Mouse (Mus musculus) adrenal gland, postnatal 25 days (tissue): ENCODE data around the gene Prorsd1. TPM values are rescaled to one million over a fixed set of nuclear protein-coding genes. Genes with fewer than 3 reads are reported as not detected.
A peak's percentile ranks its signal among the peaks of the same experiment; 100 is the strongest.
"Not testable (repeated sequence)": the region's sequence is repeated elsewhere in the genome, so short reads cannot be mapped to it uniquely, and the experiment has no call there.

Source experiments
- DNase-seq: peaks from one replicate; pipeline ENCODE4 v3.0.0; 2021; ENCODE audit warnings: mixed read lengths
- long read RNA-seq: library from polyadenylated mRNA; stranded (forward); transcript quantifications from one replicate; pipeline ENCODE4 v2.0.0, GENCODE M21; 2021
- total RNA-seq: library from RNA; stranded (reverse); gene quantifications from 2 replicates; pipeline ENCODE4 v1.2.3, GENCODE M21; 2021

Prorsd1 gene
- total RNA-seq: 22.4 and 24.4 TPM in 2 replicates
- long read RNA-seq, transcript Prorsd1-201 (2 exons, 918 nt): major isoform, 15 of 23 reads
- long read RNA-seq, transcript Prorsd1-202 (3 exons, 2,126 nt): minor isoform, 8 of 23 reads
- long read RNA-seq, partial matches to known transcripts: 0 of 23 reads
- long read RNA-seq, other reads (novel, unspliced or antisense): 0 of 23 reads

- DNase-seq: peak; percentile 92
These were observed at the start of gene Prorsd1 for GRCm38 (mm10) chr11:29514682-29515412. Prorsd1 (minus strand) TSS chr11:29515033.

- no peak for DNase-seq
These were observed 48.6 kb upstream of the Prorsd1 start for GRCm38 (mm10) chr11:29563406-29563805.

GRCm38 (mm10) chr11:29560990-29561389 is 46.2 kb upstream of the Prorsd1 start:
- DNase-seq: no peak

- no peak for DNase-seq
These were observed 45.6 kb upstream of the Prorsd1 start for GRCm38 (mm10) chr11:29560452-29560851.

GRCm38 (mm10) chr11:29549425-29549778 is 34.6 kb upstream of the Prorsd1 start:
- DNase-seq: no peak

- DNase-seq: no peak
These were observed 33.9 kb upstream of the Prorsd1 start for GRCm38 (mm10) chr11:29548504-29549424.

- peak; percentile 95 for DNase-seq
These were observed 33.1 kb upstream of the Prorsd1 start, which contains the start of the genes Clhc1 and Rps27a for GRCm38 (mm10) chr11:29547752-29548503. Clhc1 (plus strand) TSS chr11:29547950. Rps27a (minus strand) TSS chr11:29548109.

- no peak for DNase-seq
These were observed 32.5 kb upstream of the Prorsd1 start for GRCm38 (mm10) chr11:29547249-29547751.

- DNase-seq: no peak
These were observed 31.9 kb upstream of the Prorsd1 start for GRCm38 (mm10) chr11:29546762-29547161.

GRCm38 (mm10) chr11:29546297-29546696 is 31.5 kb upstream of the Prorsd1 start:
- DNase-seq: not testable (repeated sequence)

GRCm38 (mm10) chr11:29545150-29545752 is 30.4 kb upstream of the Prorsd1 start:
- not testable (repeated sequence) for DNase-seq

- no peak for DNase-seq
These were observed 29.6 kb upstream of the Prorsd1 start for GRCm38 (mm10) chr11:29544225-29544945.

- no peak for DNase-seq
These were observed 23.4 kb upstream of the Prorsd1 start for GRCm38 (mm10) chr11:29538201-29538600.

- peak; percentile 75 for DNase-seq
These were observed 11.4 kb upstream of the Prorsd1 start, which contains the start of gene Mtif2 for GRCm38 (mm10) chr11:29525988-29526794. Mtif2 (plus strand) TSS chr11:29526408.

- DNase-seq: no peak
These were observed 530 bp downstream of the Prorsd1 start for GRCm38 (mm10) chr11:29514325-29514681.

- no peak for DNase-seq
These were observed 1.9 kb downstream of the Prorsd1 start for GRCm38 (mm10) chr11:29512818-29513535.

- no peak for DNase-seq
These were observed 5.4 kb downstream of the Prorsd1 start for GRCm38 (mm10) chr11:29509421-29509820.

- DNase-seq: no peak
These were observed 9.8 kb downstream of the Prorsd1 start for GRCm38 (mm10) chr11:29504899-29505625.
